In genomic region chr2:158861115-158861514, GRCm38 (mm10) we compare ENCODE assay signal across 17 mouse cellular contexts.
"Had no signal": no experiment of that assay in that cellular context is flagged by ENCODE, and none has a peak within 500 bp of the region (broad histone marks: within the 10 kb centered on the region; RNA-seq: fewer than 3 reads in every experiment).

No protein-coding gene starts in this region.

- H3K9ac ChIP-seq: liver, postnatal 0 days; lung, embryonic 15.5 days; midbrain, embryonic 13.5 days; midbrain, embryonic 15.5 days; neural tube, embryonic 12.5 days had no signal

- H3K27me3 ChIP-seq: lung, embryonic 15.5 days; megakaryocyte, embryonic 14.5 days; midbrain, embryonic 13.5 days; midbrain, embryonic 15.5 days; neural tube, embryonic 12.5 days had no signal

- H3K4me1 ChIP-seq: lung, embryonic 15.5 days; midbrain, embryonic 13.5 days; midbrain, embryonic 15.5 days; neural tube, embryonic 12.5 days had no signal

- H3K4me3 ChIP-seq: lung, embryonic 15.5 days; megakaryocyte, embryonic 14.5 days; midbrain, embryonic 13.5 days; midbrain, embryonic 15.5 days; neural tube, embryonic 12.5 days had no signal

- H3K27ac ChIP-seq: lung, embryonic 15.5 days; macrophage; midbrain, embryonic 13.5 days; midbrain, embryonic 15.5 days; neural tube, embryonic 12.5 days had no signal

- H3K9me3 ChIP-seq: lung, embryonic 15.5 days; megakaryocyte, embryonic 14.5 days; midbrain, embryonic 13.5 days; midbrain, embryonic 15.5 days; neural tube, embryonic 12.5 days had no signal

- ATAC-seq: liver, postnatal 0 days; lung, postnatal 0 days; midbrain, embryonic 13.5 days; midbrain, embryonic 15.5 days had no signal

- H3K36me3 ChIP-seq: lung, embryonic 15.5 days had no signal

- H3K4me2 ChIP-seq: lung, embryonic 15.5 days; midbrain, embryonic 11.5 days; midbrain, embryonic 13.5 days; midbrain, embryonic 15.5 days; neural tube, embryonic 12.5 days had no signal

- DNase-seq: liver, postnatal 0 days; lung, adult 2 months; lung, postnatal 14 days; lung, postnatal 36 days; right cerebral cortex, postnatal 14 days; spleen, adult 18-20 months; thymus, adult 18-20 months; thymus, postnatal 14 days; thymus, postnatal 4 days had no signal
